Mouse (Mus musculus) right cerebral cortex, postnatal 36 days (tissue): ENCODE data around the gene Bbip1.
A peak's percentile ranks its signal among the peaks of the same experiment; 100 is the strongest.
"Not testable (repeated sequence)": the region's sequence is repeated elsewhere in the genome, so short reads cannot be mapped to it uniquely, and the experiment has no call there.

Experiments used
- DNase-seq, 2 experiments: peaks; one replicate each; pipeline ENCODE4 v3.0.0; 2022; ENCODE audit warnings: low spot score in 2 of 2, mixed read lengths in 1 of 2

The Bbip1 gene

DNA sequence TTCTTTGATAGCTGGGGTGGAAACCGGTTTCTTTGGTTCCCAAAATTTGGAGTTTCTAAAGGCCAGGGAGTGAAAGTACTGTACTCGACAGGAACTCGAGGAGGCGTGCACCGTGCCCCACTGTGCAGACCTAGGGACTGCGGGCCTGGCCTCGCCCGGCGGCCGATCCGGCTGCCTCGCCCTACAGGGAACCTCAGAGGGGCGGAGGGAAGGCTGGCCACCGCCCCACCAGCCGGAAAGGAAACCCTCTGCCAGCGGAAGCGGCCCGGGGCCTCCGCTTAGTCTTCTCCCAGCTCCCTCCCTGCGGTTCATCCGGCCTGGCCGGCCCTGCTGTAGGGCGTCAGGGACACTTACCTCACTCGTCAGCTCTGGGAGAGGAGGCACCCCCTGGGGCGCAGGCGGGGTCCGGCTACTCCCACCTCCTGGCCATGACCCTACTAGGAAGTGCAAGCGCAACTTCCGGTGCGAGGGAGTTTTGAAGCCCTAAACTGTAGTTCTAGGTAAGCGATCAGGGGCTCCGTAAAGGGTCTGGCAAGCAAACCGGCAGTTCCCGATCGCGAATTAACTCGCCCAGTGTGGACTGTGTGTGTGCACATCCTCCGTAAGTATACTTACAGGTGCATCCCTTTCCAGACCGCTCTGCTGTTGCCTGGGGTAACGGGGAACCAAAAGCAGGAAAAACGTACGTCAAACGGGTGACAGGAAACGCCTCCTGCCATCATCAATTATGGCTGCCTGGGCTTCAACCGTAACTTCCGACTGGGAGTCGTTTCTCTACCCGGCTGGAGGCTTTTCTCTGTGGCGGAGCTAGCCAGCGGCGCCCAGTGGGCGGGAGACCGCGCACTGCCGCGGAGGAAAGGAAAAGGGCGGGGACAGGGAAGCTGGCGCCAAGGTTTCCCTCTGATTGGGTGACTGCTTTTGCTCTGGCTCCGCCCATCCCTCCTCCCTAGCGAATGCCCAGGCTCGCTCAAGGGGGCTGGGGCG, at the start of gene Bbip1, which contains the start of gene Shoc2:
TSS of gene Bbip1 (minus strand) at position 826 of the 984 bp plus-strand sequence.
TSS of gene Shoc2 (plus strand) at position 505 of the 984 bp plus-strand sequence.
- DNase-seq, result peak; percentile 98 to 99

DNA sequence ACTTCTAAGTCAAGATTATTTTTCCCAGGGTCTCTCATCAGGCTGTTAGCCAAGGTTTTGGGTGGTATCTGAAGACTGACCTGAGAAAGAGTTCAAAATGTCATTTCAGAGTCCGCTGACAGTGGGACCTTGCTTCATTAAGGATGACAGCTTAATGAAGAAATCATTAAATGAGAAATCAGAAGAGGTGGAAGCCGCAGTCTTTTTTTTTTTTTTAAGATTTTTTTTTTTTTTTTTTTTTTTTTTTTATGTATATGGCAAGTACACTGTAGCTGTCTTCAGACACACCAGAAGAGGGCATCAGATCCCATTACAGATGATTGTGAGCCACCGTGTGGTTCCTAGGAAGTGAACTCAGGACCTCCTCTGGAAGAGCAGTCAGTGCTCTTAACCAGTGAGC, 49.4 kb upstream of the Bbip1 start:
- no peak for DNase-seq

DNA sequence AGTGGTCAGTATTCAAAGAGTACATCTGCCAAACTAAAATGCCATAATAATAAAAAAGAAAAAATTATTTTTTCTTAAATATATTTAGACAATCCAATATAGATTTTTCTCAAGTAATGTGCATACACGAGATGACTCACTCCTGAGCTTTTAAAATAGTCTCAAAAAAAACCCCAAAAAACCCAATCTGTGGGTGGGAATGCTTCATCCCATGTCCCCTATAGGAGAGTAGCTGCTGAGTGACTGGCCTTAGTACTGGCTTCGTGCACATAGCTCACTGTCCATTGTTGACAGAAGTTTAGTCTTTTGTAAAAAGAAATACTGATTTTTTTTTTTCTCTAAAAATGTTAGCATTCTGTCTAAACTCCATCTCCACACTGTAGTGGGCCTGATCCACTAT, 46.1 kb upstream of the Bbip1 start:
- no peak for DNase-seq

DNA sequence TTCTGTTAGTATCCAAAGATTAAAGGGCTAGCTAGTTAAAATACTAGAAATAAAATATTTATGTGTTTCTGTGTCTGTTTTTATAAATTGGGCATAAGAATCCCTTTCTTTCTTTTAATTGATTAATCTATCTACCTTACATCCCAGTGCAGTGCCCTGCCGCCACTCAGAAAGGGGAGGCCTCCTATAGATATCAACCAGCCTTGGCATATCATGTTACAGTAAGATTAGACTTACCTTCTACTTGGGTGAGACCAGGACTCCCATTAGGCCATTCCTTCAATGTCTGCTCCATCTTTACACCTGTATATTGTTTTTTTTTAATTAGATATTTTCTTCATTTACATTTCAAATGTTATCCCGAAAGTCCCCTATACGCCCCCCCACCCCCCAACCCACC, 40.2 kb upstream of the Bbip1 start:
- DNase-seq, result no peak

DNA sequence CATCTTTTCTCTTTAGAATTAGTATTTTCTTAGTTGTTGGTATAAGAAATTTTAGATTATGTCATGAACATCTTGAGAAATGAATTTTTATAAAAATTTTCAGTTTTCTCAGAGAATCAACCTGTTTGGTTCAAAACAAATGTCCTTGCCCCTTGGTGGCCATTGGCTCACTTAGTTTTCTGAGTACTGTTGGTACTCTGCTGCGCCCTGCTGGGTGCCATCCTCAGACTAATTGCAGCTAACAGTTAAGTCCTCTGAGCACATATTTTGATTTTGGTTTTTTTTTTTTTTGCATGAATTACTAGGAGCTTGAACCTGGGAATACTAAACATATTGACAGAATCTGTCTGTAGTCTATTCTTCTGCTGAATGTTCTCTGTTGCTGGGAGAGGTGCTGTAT, 38.9 kb upstream of the Bbip1 start:
- DNase-seq, result no peak

DNA sequence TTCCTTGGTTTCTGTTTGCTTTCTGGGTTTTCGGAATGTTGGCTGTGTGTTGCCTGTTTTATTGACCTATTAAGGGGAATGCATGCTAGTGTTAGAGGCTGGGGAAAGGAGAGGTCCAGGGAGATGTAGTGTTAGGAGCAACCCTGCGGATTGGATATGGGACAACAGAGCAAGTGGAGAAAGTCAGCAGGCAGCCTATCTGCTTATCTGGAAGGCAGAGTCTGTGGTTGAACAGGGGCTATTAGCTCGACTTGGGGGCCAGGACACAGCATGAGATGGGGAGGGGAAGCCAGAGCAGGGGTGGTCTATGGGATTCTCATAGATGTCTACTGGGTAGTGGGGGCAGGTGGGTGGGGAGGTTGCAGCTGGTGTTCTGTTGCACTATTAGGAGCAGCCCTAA, 37.6 kb upstream of the Bbip1 start:
- no peak for DNase-seq

DNA sequence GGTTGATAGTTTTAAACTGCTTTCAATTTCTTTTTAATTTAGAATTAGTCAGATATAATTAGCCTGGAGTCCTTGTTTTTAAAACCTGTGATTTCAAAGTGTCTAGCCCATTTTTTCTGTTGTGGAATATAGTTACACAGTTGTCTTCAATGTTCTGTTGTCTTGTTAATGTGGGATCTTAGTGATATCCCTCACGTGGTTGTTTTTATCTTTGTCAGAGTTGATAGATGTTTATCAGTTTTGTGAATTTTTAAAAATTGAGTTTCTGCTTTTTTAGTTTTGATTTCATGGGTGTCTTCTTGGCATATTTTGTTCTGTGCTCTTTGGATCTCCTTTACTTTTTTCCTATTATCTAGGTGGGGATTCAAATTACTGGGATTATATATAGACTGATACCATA, 29.2 kb upstream of the Bbip1 start:
- no peak for DNase-seq

DNA sequence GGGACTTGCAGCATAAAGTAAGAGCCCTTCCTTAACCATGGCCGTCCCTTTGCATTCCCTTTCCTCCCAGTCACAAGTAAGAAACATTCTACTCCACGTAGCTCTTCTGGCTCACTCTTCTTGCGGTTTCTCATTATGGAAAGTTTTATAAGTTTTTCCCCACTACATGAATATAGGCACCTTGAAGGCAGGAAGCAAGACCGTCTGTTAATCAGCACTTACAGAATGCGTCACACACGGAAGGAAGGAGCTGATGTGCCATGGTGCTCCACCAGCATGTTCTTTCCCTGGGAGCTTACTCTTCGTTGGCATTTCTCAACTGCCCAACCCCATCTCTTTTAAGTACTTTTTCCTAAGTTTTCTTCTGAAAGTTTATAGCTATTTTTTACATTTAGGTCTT, 27.5 kb upstream of the Bbip1 start:
- no peak for DNase-seq

DNA sequence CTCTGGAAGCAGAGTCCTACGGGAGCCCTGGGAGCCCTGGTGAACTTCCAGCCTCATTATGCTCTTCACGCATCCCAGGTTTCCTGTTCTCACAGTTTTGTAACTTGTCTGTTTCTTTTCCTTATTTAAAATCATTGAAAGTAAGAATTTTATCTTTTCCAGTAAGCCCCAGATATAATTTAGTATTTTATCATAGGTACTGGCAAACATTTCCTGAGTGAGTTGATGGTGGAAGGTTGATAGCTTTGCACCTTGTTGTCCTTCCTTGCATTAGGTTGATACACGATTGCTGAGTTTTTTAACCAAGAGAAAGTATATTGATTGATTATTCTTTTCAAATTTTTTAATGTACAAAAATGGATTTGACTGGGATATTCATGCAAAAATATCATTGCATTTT, 24.8 kb upstream of the Bbip1 start:
- no peak for DNase-seq

DNA sequence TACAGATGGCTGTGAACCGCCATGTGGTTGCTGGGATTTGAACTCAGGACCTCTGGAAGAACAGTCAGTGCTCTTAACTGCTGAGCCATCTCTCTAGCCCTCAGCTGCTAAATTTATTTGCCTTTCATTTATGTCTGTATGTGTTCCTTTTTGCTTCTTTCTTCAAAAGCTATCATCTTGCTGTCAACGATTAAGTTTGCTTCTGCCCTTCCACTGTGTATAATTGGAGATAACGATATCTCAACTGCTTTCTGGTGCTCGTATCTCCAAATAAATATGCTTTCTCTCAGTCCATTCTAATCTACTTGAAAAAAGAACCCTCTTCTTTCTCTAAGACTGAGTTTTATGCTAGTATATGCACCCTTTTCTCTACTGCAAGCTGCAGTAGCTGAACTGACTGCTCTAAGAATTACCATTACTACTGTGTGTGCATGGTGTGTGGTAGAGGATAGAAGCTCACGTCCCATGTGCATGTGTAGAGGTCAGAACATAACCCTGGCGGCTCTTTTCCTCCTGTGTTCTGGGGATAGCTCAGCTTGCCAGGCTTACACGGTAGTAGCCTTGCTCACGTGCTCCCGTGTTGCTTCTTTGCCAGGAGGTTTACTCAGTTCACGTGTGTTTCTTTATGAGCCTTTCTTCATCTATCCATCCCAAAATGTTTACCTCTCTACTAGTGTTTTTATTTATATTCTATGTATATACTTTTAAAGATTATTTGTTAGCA, 20.6 kb upstream of the Bbip1 start:
- DNase-seq, result no peak

DNA sequence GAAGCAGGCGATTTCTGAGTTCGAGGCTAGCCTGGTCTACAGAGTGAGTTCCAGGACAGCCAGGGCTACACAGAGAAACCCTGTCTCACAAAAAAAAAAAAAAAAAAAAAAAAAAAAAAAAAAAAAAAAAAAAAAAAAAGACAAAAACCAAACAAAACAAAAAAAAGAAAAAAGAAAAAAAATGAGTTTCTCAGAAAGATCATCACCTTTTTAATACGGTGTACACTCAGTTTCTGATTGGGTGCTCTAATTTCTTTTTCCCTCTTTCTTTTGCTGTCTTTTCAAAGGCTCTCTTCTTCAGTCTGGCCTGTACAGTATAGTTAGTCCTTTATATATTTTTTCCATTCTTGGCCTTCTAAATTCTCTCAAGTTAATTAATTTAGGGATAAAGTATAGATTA, 19.9 kb upstream of the Bbip1 start:
- DNase-seq, result not testable (repeated sequence)

DNA sequence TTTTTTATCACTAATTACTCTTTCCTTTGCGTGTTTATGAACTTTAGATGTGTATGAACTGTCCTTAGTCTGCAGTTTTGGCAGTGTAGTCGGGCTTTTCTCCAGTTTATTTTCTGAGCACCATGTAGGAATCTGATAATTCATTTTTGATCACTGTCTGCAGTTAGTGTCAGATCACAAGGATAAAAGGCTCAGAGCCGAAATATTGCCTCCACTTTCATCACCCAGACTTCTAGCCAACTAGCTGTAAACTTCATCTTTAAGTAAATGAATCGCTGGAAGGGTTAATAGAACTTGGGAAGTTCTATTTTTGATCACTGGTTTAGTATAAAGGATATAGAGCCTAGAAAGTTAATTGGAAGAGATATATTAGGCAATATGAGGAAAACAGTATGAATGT, 18.1 kb upstream of the Bbip1 start:
- no peak for DNase-seq

DNA sequence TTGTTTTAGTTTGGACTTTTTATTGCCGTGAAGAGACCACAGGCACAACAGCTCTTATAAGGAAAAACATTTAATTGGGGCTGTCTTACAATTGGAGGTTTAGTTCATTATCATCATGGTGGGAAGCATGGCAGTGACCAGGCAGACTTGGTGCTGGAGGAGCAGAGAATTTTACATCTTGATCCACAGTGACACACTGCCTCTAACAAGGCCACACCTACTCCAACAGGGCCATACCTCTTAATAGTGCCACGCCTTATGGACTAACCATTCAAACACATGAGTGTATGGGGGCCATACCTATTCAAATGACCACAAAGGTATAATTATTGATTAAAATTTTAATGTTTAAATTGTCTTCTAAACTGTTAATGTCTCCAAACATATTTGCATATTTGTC, 13.1 kb upstream of the Bbip1 start:
- no peak for DNase-seq

DNA sequence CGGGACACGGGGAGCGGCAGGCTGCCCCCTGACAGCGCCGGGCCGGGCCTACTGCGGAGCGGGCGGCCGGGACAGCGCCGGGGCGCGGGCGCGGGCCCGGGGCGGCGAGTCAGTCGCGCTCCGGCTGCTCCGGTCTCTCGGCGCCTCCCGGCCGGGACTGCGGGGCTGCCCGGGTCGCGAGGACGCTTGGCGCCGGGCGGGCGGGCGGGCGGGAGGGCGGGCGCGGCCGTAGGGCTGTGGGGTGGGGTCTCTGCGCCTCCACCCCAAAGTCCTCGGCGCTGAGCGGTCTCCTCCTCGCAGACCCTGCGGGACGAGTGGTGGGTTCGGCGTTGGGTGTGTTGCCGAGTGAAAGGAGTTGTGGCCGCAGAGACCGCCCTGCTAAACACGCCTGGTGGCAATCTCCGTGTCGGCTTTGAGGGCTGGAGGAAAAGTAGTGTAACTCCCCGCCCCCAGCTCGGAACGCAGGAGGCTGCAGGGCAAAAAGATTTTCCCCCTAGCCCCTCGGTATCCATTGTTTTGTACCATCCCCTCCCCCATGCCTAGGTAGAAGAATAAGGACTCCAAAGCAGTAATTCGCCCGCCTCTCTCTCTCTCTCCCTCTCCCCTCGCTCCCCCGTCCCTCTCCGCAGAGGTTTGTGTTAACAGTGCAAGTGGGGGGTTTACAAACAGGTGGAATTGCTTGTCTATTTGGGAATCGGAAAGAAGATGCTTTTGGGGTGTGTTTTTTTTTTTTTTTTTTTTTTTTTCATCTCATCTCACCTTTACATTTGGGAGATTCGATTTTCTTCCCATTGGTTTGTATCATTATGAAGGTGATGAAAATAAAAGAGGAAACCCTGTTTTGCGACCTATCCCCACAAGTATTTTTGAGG, 980 bp upstream of the Bbip1 start:
- peak in 1 of 2 experiments; percentile 28 for DNase-seq

DNA sequence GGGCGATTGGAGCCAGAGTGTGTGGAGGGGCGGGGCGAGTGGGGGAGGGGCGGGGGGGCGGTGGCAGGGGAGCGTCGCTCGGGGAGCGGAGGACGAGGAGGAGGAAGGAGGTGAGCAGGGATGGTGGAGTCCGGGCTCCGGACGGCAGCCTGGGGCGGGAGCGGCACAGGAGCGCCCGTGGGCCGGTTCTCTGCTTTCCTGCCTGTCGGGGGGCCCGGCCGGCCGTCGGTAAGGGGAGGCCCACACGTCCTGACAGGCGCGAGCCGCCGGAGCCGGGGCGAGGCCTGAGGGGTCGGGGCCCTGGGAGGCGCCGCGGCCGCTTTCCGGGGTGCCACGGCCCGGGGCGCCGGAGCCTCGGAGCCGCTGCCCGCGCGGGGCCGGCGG, 351 bp upstream of the Bbip1 start:
- DNase-seq, result no peak

DNA sequence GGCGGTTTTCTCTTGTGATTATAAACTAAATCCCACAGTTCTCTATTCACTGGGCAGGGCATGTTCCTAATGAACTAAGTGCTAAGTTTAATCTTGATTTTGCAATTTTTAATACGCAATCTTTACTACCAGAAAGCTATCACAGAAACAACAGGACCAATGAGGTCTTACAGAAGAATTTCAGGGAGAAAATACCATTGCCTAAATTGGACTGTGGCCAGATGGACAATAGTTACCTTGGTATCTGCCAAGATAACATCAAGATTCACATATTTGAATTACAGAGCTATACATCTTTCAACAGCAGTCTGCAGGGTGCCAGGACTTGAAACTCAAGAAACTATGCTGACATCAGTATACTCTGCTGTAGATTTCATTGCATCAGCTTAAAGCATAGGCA, 2.1 kb downstream of the Bbip1 start:
- no peak for DNase-seq

DNA sequence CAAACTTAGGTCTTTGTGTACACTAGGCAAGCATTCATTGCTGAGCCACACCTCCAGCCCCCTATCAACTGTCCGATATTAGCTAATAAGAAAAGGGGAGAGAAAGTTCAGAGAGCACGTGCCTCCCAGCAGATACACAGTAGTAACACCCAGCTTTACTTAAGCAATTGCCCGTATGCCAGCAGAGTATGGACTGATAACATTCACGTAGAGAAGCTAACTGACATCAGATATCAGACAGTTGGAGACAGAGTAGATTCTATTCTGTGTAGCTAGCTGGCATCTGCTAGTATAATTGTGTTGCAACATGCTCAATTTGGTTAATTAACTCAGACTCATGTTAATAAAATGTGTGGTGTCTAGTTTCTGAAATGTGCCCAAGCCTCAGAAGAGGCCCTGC, 3.3 kb downstream of the Bbip1 start:
- no peak for DNase-seq

DNA sequence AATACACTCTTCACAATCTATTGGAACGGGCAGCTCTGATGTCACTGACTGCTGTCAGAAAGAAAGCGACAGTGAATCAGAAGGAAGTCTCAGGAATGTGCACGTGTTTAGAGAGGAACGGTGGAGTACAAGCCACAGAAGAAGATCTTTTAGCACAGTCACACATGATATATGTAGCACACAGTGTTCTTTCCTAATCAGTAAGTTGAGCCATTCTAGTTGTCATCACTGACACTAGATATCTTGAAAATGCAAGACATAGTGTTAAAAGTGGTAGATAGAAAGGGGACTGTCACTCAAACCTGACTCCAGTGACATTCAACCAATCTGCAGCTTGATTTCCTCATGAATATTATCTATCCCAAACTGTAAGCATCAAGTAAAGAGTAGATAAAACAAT, 5.0 kb downstream of the Bbip1 start:
- DNase-seq, result no peak

DNA sequence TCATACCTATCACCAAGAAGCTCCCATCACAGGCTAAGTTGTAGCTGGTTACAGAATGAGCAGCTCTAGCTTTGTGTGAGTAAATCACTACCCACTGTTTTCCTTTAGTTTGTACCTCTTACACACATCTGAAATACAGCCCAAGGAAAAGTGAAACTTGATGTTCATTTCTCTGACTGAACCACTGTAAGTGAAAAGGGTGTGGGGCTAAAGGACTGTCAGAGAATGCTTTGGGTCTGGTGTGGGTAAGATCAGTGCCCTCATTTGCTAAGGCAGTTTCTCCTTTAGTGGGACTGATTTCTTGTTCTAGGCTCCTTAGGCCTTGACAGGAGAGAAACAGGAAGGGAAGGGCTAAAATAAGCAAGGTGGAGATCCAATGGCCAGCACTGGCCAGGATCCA, 10.4 kb downstream of the Bbip1 start:
- DNase-seq, result no peak

DNA sequence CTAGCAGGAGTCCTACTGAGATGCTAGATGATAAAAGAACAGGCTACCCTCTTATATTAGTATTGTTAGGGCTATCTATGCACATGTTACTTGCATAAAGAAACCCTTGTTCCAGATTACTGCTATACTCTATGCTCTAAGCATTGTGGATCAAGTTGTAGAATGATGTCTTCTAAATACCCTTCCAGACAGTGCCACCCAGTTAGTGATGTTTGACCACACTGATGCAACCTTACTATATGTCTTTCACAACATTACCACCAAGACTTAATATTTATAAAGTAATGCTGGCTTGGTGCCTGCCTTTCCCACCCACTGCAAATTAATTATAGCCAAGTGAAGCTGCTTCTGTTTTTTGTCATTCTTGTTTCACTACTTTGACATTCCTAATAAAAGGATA, 11.4 kb downstream of the Bbip1 start:
- no peak for DNase-seq

DNA sequence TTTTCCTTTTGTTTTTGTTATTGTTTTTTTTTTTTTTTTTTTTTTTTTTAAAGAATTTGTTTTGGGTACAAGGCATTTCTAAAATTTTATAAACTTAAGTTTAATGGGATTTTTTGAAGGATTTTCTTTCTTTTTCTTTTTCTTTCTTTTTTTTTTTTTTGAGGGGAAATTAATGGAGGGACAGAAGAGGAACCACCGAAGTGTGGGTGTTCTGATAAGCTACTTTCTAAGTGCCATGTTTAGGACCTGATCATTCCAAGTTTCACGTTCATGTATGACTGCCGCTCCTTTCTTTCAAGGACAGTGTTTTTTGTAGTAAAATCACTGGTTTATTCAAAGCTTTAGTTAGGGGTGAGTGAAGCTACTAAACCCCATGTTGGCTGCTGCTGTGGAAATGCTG, 15.2 kb downstream of the Bbip1 start:
- no peak for DNase-seq

DNA sequence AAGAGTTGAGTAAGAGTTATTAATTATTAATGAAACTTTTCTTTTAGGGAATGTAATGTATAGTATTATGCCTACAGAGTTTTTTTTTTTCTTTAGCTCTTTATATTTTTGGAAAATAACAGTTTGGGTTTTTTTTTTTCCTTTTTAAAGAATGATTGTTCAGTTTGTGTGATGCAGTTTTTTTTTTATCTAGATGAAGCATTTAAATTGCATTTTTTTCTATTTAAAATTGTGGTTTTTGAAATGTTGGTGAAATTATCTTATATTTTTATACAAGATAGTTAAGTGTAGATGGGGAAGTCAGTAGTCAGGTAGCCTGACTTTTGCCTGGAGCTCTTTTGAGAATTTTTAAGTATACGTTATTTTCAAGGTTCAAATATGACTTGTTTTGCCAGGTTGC, 17.7 kb downstream of the Bbip1 start:
- no peak for DNase-seq
